Mouse (Mus musculus): ENCODE results near the gene Ptgis.

The Ptgis gene

DNA sequence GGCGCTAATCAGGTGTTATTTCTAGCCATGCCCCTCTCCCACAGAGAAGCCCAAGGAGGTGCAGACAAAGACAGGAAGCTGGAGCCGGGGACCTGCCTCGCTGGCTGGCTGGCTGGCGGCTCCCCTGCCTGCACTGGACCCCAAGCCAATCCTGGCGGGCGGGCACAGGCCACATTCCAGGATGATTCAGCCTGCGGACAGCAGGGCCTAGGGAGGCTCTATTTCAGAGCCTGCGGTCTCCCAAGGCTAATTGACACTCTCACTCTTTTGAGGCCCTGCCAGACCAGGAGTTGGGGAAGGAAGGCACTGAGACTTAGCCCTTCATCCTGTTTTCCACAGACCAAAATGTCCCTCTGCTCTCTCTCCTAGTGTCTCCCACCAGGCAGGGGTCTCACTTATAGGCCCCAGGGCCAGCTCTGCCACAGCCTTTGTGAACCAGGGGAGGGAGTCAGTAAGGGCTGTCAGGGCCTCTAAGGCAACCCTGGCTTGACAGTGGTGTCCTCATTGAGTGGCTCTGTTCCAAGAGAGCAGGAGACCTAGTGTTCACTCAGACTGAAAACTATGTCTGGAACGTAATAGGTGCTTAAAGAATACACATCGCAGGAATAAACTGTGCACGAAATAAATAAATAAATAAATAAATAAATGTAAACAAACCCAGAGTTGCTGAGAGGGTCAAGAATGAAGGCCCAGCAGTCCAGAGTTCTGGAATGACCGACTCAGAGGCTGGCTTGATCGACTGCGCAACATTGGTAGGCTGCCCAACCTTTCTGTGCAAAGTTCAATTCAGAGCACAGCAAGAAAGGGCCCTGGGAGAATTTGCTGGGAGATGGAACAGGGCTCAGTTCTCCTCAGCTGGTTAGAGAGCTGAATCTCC is 8.0 kb downstream of the Ptgis start:
- WGBS: 74% methylated on average over 14 of the region's 14 CpGs

DNA sequence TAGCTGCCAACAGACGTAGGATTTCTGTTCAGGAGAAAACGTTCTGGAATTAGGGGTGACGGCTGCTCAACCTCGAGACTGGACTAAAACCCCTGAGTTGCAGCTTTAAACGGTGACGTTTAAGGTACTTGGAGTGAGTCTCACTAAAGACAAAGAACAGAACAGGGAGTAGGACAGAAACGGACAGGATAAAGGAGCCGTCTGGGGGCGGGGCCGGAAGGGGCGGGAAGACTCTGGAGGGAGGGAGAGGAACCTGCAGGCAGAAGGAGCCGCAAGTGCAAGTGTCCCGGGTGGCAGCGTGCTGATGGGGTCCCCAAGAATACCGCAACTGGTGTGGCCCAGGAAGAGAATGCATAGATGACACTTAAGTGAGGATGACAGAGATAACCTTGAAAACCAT is 9.8 kb downstream of the Ptgis start:
- 18% methylated on average over 15 of the region's 15 CpGs for WGBS

DNA sequence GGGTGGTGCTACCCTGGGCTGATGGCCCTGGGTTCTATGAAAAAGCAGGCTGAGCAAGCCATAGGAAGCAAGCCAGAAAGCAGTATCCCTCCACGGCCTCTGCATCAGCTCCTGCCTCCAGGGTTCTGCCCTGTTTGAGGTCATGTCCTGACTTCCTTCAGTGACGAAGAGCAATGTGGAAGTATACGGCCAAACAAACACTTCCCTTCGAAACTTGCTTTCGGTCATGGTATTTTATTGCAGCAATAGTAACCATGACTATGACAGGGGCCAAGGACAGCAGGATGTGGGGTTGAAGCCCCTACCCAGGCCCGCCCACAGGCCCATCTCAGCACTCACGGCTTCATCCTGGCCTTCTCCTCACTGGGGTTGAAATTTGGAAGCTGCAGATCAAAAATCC is 15.5 kb downstream of the Ptgis start:
- WGBS: 82% methylated on average over 7 of the region's 7 CpGs

DNA sequence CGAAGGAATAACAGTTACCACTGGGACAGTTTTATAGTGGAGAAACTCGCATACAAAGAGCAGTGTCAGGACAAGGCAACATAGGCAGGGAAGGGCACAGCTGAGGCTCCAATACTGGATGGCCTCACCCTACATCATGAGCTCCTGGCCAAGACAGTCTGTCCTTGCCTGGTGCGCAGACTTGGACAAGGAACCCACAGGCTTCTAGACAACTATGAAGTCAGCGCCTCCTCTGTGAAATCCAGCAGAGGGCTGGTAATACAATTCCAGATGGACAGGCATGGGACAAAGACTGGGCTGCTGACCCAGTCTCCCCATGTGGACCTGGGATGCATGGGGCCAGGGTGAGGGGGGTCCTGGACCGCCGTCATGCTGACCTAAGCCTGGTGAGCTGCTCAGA is 16.2 kb downstream of the Ptgis start:
- 94% methylated on average over 6 of the region's 6 CpGs for WGBS

DNA sequence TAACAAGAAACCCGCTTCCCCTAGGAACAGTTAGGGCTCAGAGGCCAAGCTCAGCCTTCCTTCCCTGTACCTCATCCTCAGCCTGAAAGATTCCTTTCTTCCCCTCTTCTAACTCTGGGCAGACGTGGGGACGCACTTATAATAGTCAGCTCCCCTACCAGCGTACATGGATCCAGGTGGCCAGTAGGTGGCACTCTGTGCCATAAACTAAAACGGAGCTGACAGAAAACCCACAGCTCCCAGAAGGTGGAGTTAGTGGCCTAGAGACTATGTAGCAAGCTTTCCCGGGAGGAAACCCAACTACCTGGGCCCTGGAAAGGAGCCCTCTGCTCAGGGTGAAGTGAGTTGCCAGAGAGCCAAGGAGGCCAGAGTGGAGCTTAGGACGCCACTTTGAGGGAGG is 18.3 kb downstream of the Ptgis start:
- 17% methylated on average over 7 of the region's 7 CpGs for WGBS

DNA sequence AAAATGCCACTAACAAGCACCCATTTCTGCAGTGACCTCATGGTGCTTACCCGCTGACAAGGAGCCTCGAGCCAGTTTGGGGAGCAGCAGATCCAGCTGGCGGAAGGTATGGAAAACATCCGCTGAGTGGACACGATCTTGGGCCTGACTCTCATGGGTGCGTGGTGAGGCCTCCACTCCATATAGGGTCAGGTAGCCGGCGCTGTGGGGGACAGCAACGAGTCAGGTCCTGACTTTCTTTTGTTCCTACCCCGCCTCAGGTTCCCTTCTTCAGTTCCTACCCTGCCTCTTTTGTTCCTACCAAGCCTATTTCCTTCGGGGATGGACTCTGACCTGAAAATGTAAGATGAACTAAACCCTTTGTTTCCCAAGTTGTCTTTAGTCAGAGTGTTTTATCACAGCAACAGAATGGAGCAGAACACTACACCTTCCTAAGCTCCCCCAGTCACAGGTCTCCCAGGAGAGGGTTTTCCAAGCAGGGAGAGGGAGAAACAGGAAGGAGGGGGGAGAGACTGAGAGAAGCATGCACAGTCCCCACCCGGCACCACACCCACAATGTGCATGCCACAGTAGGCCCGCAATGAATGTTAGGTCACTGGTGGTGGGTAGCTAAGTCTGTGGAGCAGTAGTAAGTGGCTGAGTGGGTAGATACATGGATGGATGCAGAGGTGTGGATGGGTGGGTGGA is 19.1 kb downstream of the Ptgis start:
- WGBS: 87% methylated on average over 13 of the region's 13 CpGs

DNA sequence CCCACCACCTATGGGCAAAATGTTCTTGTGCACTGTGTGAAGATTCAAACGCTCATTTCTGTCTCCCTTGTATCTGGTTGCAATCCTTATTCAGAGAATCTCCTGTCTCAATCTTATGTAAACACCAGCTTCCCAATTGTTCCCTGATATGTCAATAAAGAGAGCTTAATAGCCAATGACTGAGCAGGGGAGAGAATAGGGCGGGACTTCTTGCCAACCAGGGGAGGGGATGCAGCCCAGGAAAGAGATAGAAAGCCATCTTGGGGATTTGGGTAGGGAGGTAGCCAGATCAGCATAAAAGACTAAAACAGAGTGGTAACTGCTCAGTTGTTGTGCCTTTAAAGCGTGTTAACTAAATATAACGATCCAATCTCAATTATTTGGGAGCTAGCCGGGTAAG is 19.7 kb downstream of the Ptgis start:
- 83% methylated on average over 5 of the region's 5 CpGs for WGBS

GRCm38 (mm10) chr2:167219154-167219775 is 21.1 kb downstream of the Ptgis start:
- 24% methylated on average over 8 of the region's 8 CpGs for WGBS

DNA sequence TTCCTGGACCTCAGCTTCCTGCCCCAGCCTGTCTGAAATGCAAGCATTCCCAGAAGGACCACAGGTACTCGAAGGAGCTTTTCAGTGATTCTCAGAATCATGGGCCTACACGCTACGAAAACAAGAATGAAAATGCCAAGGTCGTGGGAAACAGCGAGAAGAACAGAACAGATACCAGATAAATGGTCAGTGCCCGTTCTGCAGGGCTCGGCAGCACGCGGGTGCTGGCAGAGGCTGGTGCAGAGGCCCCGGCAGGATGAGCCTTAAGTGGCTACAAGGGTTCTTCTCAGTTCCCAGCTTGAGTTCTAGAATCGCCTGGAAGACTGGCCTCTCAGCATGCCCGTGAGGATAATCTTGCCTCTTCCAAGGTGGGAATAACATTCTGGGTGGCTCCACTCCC is 26.7 kb downstream of the Ptgis start:
- WGBS: 96% methylated on average over 12 of the region's 12 CpGs

DNA sequence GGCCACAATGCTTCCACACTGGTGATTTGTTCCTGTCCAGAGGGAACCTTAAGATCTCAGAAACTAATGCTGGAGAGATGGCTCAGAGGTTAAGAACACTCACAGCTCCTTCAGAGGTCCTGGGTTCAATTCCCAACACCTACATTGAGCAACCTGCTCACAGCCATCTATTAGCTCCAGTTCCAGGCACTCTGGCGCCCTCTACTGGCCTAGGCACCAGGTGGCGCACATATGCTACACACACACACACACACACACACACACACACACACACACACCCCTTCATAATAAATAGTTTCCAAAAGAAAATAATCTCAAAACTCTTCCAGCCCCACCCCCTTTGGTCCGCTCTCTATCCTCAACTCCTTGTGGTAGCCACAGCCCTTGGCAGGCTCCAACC is 27.3 kb downstream of the Ptgis start:
- 94% methylated on average over 3 of the region's 3 CpGs for WGBS

DNA sequence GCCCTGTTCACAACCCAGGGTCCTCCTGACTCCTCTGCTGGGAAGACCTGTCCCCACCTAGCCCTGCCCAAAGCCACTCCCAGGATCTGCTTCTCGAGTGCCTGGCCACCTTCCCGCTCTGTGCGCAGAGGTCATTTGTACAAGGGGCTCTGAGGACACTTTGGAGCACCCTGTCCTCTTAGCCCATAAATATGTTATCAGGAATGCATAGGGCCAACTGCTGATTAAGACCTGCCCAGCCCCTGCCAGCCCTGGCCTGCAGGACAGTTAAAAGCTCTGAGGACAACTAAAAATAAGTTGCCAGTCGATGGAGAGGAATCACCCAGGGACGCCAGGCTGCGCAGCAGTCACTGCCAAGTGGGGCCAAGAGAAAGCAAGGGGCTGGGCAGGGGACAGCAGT is 27.9 kb downstream of the Ptgis start:
- WGBS: 96% methylated on average over 6 of the region's 6 CpGs

DNA sequence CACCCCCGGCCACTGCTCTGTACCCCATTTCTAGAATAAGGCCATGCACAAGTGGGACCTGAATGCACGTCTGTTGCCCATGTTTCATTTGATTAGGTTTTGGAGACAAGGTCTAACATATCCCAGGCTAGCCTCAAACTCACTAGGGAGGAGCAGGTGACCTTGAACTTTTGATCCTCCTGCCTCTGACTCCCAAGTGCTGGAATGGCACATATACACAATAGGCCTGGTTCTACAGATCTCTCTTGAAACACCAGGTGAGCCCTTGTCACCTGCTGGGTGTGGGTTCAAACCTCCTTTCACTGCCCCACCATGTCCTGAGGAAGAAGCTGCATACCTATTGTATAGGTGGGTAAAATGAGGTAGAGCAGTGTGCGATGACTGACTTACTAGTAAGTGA is 28.3 kb downstream of the Ptgis start:
- 96% methylated on average over 3 of the region's 3 CpGs for WGBS

DNA sequence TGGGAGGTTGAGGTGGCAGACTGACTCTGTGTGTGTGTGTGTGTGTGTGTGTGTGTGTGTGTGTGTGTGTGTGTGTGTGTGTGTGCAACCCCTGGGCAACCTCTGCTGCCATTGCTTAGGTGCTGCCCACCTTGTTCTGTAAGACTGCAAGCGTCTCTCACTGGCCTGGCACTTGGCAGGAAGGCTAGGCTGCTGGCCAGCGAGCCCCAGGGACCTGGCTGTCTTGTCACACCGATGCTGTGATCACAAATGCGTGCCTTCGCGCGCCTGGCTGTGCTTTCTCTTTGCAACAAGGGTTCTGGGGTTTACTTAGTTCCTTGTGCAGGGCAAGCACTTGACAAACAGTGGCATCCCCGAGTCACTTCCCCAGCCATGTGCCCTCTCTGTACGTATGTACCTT is 30.5 kb downstream of the Ptgis start:
- WGBS: 66% methylated on average over 9 of the region's 9 CpGs

DNA sequence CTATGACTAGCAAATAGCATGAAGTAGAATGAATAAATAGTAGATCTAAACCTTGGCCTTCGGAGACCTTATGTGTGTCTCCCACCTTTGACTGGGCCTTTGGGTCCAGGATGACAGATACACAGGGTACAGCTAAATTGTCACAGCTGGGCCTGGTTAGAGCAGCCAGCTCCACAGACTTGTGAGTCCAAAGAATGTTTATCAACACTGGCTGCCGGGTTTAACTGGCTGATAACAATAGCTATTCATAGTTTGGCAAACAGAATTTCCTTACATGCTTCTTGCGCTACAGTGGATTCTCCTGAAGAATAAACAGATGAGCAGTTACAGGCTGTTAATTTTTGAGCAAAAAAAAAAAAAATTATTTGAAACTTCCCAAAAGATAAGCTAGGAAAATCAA is 31.4 kb downstream of the Ptgis start:
- 67% methylated on average over 3 of the region's 3 CpGs for WGBS

GRCm38 (mm10) chr2:167205918-167206629 is 34.3 kb downstream of the Ptgis start:
- 72% methylated on average over 18 of the region's 18 CpGs for WGBS

GRCm38 (mm10) chr2:167204686-167205085 is 35.7 kb downstream of the Ptgis start:
- 87% methylated on average over 5 of the region's 5 CpGs for WGBS

GRCm38 (mm10) chr2:167203505-167204166 is 36.8 kb downstream of the Ptgis start:
- 64% methylated on average over 7 of the region's 7 CpGs for WGBS

DNA sequence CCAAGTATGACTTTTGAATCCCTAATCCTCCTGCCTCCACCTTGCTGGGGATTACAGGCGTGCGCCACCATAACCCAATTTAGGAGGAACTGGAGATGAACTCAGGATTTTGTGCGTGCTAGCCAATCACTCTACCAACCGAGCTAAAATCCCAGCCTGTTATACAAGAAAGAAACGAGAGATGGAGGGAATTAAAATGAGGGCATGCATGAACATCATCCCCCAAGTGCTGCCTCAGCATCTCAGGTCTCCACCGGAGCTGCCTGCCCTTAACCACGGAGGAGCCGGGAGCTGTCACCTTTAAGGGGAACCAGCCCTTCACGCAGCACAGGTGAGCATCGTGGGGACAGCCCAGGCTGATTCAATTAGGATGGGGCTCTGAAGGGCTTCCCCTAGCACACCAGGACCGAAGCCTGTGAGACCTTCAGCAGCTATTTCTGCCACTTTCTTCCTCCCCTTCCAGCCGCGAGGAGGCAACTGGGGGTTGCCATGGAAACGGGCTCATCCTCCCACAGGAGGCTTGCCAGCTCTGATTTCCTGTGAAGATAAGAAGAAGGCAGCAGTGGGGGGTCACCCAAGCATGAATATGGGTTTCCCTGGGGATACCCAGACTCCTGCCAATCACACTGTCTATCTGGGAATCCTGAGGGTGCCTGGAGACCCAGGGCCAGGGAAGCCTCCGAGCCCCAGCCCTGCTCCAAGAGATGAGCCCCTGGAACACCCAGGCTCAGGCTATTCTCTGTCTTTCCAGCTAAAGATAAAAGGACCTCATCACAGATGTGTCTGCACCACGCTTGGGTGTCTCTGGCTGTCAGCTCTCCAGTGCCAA is 38.7 kb downstream of the Ptgis start:
- WGBS: 19% methylated on average over 16 of the region's 16 CpGs

- WGBS: 77% methylated on average over 13 of the region's 13 CpGs
Measured at GRCm38 (mm10) chr2:167198660-167199427, 41.6 kb downstream of the Ptgis start.

GRCm38 (mm10) chr2:167193361-167193760 is 47.0 kb downstream of the Ptgis start:
- 92% methylated on average over 3 of the region's 3 CpGs for WGBS

Measured in cerebral cortex, adult 2 months (tissue).